Mouse (Mus musculus) erythroblast, embryonic 14.5 days (primary cell): ENCODE data around the gene Rgs16. TPM values are rescaled to one million over a fixed set of nuclear protein-coding genes. Genes with fewer than 3 reads are reported as not detected.

Source experiments
- H3K27me3 ChIP-seq: 2 replicates; pipeline ENCODE4 v1.6.1; 2012; ENCODE audit warnings: inconsistent platforms; ENCODE audit not compliant: control insufficient read depth
- H3K36me3 ChIP-seq: 2 replicates; pipeline ENCODE4 v1.6.1; 2012; ENCODE audit warnings: mild to moderate bottlenecking, inconsistent platforms; ENCODE audit not compliant: control insufficient read depth
- H3K4me1 ChIP-seq: 2 replicates; pipeline ENCODE4 v1.6.1; 2012; ENCODE audit warnings: inconsistent platforms; ENCODE audit not compliant: control insufficient read depth
- H3K4me3 ChIP-seq: replicated peaks from 2 replicates; pipeline ENCODE3; 2012; ENCODE audit warnings: moderate library complexity, mild to moderate bottlenecking, inconsistent platforms
- H3K9me3 ChIP-seq: 2 replicates; pipeline ENCODE4 v1.6.1; 2012; ENCODE audit warnings: low read length, inconsistent platforms, mixed read lengths; ENCODE audit not compliant: control insufficient read depth
- GATA1 ChIP-seq: IDR thresholded peaks from 2 replicates; pipeline ENCODE4 v1.6.1; 2012; ENCODE audit warnings: low read length, inconsistent platforms, mixed read lengths
- TAL1 ChIP-seq: IDR thresholded peaks from 3 replicates; pipeline ENCODE4 v1.6.1; 2012; ENCODE audit warnings: low read length, inconsistent platforms, mixed read lengths
- polyA plus RNA-seq: library from polyadenylated mRNA; stranded (reverse); fragments of >175 nt; gene quantifications from 2 replicates; pipeline ENCODE4 v1.2.3, GENCODE M21; 2012

Rgs16 gene
- polyA plus RNA-seq, 1 experiment: not detected

DNA sequence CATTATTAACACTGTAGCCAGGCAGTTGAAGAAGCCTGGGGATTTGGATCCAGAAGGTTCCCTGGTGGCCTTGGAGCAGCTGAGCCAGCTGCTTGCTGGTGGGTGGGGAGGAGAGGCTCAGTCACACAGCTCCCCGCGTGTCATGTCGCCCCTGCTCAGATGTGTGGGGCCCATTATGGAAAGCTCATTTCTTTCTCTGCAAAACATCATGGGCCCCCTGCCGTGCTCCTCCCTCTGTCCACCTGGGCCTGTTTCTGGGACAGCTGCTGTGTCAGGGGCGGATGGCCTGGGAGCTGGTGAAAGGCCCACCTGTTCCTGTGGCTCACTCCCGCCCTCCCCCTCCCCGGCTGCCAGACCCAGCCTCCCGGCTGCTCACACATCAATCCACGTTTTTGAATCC is 7.0 kb upstream of the Rgs16 start:
- Histone ChIP-seq H3K4me1 (peaks cover 18% of the 10 kb centered on the region), H3K27me3 (peaks cover 14% of the 10 kb centered on the region), H3K36me3 (no peaks in the 10 kb centered on the region), H3K9me3 (no peaks in the 10 kb centered on the region), H3K4me3 (no peak overlapping the region)
- TF ChIP-seq GATA1: no peak
- TF ChIP-seq TAL1: no peak

DNA sequence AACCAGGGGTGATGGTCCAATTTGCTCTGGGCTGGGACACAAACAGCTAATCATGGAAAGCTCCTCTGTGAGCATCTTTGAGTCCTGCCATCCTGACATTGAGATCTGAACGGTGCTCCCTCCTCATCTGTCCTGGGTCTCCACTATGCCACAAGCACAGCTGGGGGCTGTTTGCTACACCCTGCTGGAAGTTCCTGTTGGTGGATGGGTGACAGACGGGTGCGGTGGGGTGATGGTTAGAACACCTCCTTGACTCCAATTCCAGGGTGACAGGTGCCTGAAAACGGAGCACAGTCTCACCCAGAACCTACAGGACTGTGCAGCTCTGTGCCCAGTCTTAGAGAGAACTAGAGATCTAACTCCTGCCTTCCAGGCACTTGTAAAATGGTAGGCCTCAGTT is 5.3 kb upstream of the Rgs16 start:
- Histone ChIP-seq H3K4me1 (peaks cover 18% of the 10 kb centered on the region), H3K4me3 (no peak overlapping the region), H3K36me3 (no peaks in the 10 kb centered on the region), H3K27me3 (peaks cover 31% of the 10 kb centered on the region), H3K9me3 (no peaks in the 10 kb centered on the region)
- TF ChIP-seq GATA1 (no peak), TAL1 (no peak)

DNA sequence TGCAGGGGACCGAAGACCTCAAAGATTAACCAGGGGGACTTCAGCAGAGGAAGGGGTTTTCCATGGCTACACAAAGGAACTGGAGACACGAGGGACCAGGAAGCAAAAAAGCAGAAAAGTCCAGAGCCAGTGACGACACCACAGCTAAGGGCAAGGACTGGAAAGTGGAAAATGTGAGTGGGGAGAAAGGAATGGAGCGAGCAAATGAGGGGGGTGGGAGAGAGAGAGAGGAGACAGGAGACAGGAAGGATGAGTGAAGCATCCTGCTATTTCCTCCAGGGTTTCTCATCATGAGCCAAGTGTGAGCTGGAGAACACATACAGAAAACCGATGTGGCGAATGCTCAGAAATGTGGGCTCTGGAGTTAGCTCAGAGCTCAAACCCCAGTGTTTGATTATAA is 4.1 kb upstream of the Rgs16 start:
- peaks cover 43% of the 10 kb centered on the region for H3K27me3 ChIP-seq

DNA sequence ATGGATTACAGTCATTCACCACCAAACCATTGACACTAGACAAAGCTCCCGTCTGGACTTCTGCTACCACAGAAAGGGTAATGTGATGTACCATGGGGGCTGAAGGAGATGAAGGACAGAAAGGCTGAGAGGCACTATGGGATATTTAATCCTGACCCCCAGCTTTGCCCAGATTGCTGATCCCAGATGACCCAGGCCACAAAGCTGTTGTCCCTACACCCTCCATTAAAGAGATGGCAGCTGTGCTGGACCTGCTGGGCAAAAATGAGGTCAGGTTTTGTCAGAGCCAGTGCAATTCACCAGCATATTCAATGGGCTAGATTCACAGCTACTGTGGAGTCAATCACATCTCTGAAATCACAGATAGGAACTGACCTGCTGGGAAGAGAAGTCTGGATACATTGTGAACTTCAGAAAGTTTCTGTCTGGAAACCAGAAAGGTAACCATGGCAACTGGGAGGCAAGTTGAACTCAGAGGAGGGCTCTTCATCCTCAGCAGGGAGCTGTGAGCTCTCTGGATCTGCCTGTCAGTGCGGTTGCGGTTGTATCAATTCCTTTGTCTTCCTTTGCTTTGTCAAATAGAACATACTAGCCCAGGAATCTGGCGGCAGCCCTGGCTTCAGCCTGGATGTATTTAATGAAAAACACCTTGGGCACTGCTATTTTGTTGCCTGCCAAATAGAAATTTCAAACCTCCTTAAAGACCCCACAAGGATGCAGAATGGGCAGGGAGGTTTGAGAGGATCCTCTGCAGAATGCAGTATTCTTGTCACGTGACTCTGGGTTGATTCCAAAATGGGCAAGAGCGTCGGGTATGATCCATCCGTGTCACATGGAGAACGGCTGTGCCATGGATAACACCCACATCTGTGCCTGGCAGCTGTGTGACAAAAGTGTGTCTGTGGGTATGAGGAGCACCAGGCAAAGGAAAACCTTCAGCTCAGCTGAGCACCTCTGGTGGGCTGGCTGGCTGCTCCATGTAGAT is 2.8 kb upstream of the Rgs16 start:
- H3K9me3 ChIP-seq: no peaks in the 10 kb centered on the region
- TF ChIP-seq TAL1 (no peak), GATA1 (no peak)
- peaks cover 17% of the 10 kb centered on the region for H3K4me1 ChIP-seq
- peaks cover 52% of the 10 kb centered on the region for H3K27me3 ChIP-seq
- no peaks in the 10 kb centered on the region for H3K36me3 ChIP-seq
- no peak overlapping the region for H3K4me3 ChIP-seq

More for the DNA sequence above, 4.1 kb upstream of the Rgs16 start:
- TF ChIP-seq GATA1 (no peak), TAL1 (no peak)
- H3K4me1 ChIP-seq: peaks cover 21% of the 10 kb centered on the region
- H3K36me3 ChIP-seq: no peaks in the 10 kb centered on the region
- no peak overlapping the region for H3K4me3 ChIP-seq
- no peaks in the 10 kb centered on the region for H3K9me3 ChIP-seq

DNA sequence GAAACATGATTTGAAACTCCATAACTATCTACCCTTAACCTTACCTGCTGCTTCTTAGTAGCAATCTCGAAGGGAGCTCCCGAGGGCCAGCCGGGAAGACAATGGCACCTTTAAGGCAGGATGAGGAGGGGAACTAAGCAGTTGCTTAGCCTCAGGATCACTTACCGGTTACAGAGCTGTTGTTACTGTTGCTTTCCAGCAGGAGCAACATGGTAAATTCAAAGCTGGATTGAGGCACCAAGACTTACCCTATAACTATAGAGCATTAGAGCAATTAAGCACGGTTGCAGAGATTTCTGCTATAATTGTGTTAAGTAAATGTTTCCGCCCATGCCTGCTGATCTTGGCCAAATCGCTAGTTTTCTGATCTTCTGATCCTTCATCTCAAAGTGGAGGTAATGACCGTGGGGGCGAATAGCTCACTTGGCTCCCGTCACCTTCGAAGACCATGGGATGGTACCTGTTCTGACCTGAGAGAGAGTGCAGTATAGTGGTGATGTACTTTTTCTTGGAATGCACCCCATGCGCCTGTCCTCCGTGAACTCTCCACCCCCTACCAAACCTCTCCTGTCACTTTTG is 623 bp upstream of the Rgs16 start:
- Histone ChIP-seq H3K27me3 (peaks cover 52% of the 10 kb centered on the region), H3K9me3 (no peaks in the 10 kb centered on the region), H3K4me1 (peaks cover 3% of the 10 kb centered on the region), H3K4me3 (no peak overlapping the region), H3K36me3 (no peaks in the 10 kb centered on the region)
- TF ChIP-seq TAL1 (no peak), GATA1 (no peak)

DNA sequence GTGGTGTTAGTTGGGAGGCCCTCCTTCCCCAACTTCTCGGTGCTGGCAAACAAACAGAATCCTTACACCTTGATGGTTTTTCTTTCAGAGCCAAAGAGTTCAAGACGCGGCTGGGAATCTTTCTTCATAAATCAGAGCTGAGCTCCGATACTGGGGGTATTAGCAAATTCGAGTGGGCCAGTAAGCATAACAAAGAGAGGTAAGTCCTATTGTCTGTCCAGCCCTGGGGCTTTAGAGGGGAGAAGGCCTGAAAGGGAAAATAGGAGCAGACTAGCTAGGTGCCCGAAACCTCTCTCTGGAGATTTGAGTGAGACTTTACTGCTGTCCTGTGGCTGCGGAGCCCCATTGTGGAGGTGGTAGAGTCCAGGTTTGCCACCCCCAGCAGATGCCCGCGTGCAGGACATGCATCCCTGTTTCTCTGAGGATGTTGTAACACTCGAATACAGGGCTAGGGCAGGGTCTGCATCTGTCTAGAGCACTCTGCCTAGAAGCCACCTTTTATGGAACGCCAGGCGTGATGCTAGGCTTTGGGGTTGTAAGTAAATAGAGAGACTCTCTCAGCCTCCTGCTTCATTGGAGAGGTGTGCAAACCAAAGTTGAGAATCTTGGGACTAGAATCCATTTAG is 739 bp downstream of the Rgs16 start:
- peaks cover 49% of the 10 kb centered on the region for H3K27me3 ChIP-seq
- H3K9me3 ChIP-seq: no peaks in the 10 kb centered on the region
- no peaks in the 10 kb centered on the region for H3K36me3 ChIP-seq
- H3K4me3 ChIP-seq: no peak overlapping the region
- peaks cover 3% of the 10 kb centered on the region for H3K4me1 ChIP-seq
- TF ChIP-seq TAL1: no peak
- TF ChIP-seq GATA1: no peak

DNA sequence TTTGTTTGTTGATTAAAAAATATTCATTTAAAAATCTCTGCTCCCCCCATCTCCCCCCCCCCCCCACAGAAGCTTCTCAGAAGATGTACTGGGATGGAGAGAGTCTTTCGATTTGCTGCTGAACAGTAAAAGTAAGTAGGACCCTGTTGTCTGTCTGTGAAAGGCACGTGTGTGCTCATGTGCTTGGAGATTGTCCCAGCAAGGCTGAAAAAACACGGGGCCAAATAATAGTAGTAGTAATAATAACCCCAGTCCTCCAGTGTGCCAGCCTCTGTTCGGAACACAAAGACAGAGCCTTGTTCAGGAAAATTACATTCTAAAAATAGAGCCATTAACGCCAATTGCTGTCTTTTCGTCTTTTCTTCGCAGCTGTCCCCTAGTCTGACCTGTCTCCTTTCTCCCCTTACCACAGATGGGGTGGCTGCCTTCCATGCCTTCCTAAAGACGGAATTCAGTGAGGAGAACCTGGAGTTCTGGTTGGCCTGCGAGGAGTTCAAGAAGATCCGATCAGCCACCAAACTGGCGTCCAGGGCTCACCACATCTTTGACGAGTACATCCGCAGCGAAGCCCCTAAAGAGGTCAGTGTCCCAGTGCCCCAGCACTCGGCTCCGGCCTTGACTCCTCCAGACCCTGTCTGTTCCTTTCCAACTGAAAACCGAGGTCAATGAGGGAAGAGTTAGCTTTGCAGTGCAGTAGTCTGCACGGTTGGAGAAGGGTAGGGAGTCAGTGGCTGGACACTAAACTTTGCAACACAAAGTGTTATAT is 1.6 kb downstream of the Rgs16 start:
- Histone ChIP-seq H3K9me3 (no peaks in the 10 kb centered on the region), H3K36me3 (no peaks in the 10 kb centered on the region), H3K27me3 (peaks cover 49% of the 10 kb centered on the region), H3K4me3 (no peak overlapping the region), H3K4me1 (peaks cover 8% of the 10 kb centered on the region)
- TF ChIP-seq GATA1 (no peak), TAL1 (no peak)

DNA sequence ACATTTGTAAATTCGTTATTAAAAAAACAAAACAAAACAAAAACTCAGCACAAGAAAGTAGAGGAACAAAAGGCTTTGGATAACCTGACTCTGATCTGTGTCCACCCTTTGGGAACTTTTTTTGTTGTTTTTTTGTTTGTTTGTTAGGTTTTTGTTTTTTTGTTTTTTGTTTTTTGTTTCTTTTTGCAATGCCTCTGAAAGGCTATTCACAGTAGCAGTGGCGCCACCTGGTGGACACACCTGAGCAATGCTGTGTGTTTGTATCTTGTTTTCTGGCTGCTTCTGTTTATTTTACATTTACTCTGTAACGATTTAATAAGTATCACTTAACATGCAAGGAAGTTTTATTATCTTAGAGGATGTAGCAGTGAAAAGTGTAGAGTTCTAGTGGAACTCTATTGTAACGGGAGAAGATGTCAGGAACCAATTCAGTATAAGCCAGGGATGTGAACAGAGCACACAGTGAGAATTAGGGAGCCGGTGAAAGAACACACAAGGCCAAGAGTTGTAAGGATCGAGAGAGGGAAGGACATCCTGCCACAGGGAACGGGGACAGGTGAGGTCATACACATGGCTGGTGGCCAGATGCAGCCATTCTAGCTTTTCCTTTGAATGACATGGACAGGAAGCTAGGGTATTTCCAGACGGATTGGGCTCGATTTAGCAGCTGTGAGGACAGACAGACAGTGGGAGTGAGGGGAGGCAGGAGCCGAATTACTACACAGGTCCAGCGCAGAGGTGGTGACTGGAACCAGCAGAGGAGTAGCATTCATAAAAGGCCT is 2.4 kb downstream of the Rgs16 start:
- H3K9me3 ChIP-seq: no peaks in the 10 kb centered on the region
- TF ChIP-seq TAL1 (no peak), GATA1 (no peak)
- peaks cover 44% of the 10 kb centered on the region for H3K27me3 ChIP-seq
- peaks cover 11% of the 10 kb centered on the region for H3K4me1 ChIP-seq
- H3K36me3 ChIP-seq: no peaks in the 10 kb centered on the region
- no peak overlapping the region for H3K4me3 ChIP-seq
